15 mouse cellular contexts compared by ENCODE assay signal in the genomic region with DNA sequence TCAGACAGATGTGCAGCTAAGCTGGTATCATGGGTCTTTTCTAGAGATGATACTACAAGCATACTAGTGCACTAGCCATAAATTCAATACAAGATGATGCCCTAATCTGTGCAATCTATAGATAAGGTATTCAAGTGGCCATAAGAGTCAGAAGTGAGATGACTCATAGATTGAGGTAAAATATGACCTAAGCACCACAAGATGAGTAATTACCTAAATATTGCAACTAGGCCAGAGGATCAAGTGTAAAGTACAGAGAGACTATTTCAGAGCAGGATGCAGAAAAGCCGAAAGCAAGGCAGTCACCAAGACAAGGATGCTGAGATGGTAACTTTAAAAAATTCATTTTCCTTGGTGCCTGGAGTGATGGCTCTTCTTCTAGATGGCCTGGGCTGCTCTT.
DNase-seq lines count a peak whose midpoint lies in the region; ATAC-seq and TF ChIP-seq lines count a peak whose summit lies in the region.
"Had no signal": no experiment of that assay in that cellular context is flagged by ENCODE, and none has a peak within 500 bp of the region (broad histone marks: within the 10 kb centered on the region; RNA-seq: fewer than 3 reads in every experiment).

No protein-coding gene starts in this region.

- H3K4me3 ChIP-seq in myocyte = no peak overlapping the region
- H3K4me3 ChIP-seq: embryonic facial prominence, embryonic 10.5 days; heart, embryonic 10.5 days; liver, embryonic 12.5 days had no signal

- no peaks in the 10 kb centered on the region for H3K27me3 ChIP-seq in myocyte (ENCODE audit: control insufficient read depth, insufficient read depth, insufficient read length)
- H3K27me3 ChIP-seq: liver, embryonic 12.5 days had no signal

- ATAC-seq in CD4-positive, CD25-positive, alpha-beta regulatory T cell, adult 4 months = peak; percentile 41
- ATAC-seq: liver, embryonic 12.5 days; lung, postnatal 0 days had no signal

- no peak overlapping the region for H3ac ChIP-seq in myocyte (ENCODE audit: control insufficient read depth, insufficient read length)

- H3K79me2 ChIP-seq in myocyte (ENCODE audit: control insufficient read depth, insufficient read depth) = no peaks in the 10 kb centered on the region

- peak overlapping the region; percentile 53 for H3K4me2 ChIP-seq in myocyte (ENCODE audit: low read depth)
- H3K4me2 ChIP-seq: liver, embryonic 12.5 days had no signal

- H3K36me3 ChIP-seq in myocyte (ENCODE audit: control insufficient read depth, insufficient read depth) = no peaks in the 10 kb centered on the region
- H3K36me3 ChIP-seq: embryonic facial prominence, embryonic 10.5 days; heart, embryonic 10.5 days; liver, embryonic 12.5 days had no signal

- no peak for TF ChIP-seq POLR2A in myocyte (IDR thresholded peaks at IDR 0.05; ENCODE audit: insufficient read length, low read depth)

- intact Hi-C loops in heart, postnatal 36 days (cut with DNase I) = no loop called here
- intact Hi-C loops in left cerebral cortex, postnatal 36 days (cut with DNase I) = no loop called here

- DNase-seq in 416B (ENCODE audit: low read depth) = peak; percentile 62
- peak; percentile 11 for DNase-seq in induced T-regulatory cell, adult 2 months (ENCODE audit: low read depth)
- no peak for DNase-seq in urinary bladder, postnatal 14 days (ENCODE audit: low spot score)
- DNase-seq in heart, postnatal 36 days = no peak
- DNase-seq in left cerebral cortex, postnatal 36 days (ENCODE audit: low spot score in 2 of 2) = no peak
- DNase-seq: gastrocnemius, postnatal 10 days; heart, postnatal 4 days; kidney, adult 9 months; right cerebral cortex, postnatal 14 days had no signal

TF ChIP-seq in myocyte, 11 proteins besides CTCF, POLR2A, EP300 and RAD21:
- no peak for TF ChIP-seq CEBPB (IDR thresholded peaks at IDR 0.05; ENCODE audit: insufficient read depth, poor library complexity, severe bottlenecking)
TF ChIP-seq in myocyte: peak in this region for 0.

Comparison
In these comparisons a context has a peak if more than half of its experiments do, and no peak if none do; other contexts are left out.
1. DNase-seq: peak in 416B (single experiment) and induced T-regulatory cell, adult 2 months (single experiment); none in urinary bladder, postnatal 14 days (single experiment), heart, postnatal 36 days (0 of 2) and left cerebral cortex, postnatal 36 days (0 of 2).